Mouse (Mus musculus): ENCODE measurements at regions not wholly inside any gene's neighbourhood (a gene's known extent, or its start where the extent isn't known, plus 50 kb on each side); places are given as distances from the start of the nearest gene placed in this dataset. TPM values are rescaled to one million over a fixed set of nuclear protein-coding genes. Genes with fewer than 3 reads are reported as not detected.

Small RNAs in the stretch of these regions (microRNA-seq; reads per million reads assigned to microRNA genes)
- gene Gm23263 (not detected), gene Gm25399 (not detected)
